Mouse (Mus musculus): ENCODE measurements at regions not wholly inside any gene's neighbourhood (a gene's known extent, or its start where the extent isn't known, plus 50 kb on each side); places are given as distances from the start of the nearest gene placed in this dataset.

- Histone ChIP-seq H3K27ac (replicated peaks) (no peak overlapping the region), H3K36me3 (replicated peaks) (no peaks in the 10 kb centered on the region), H3K4me1 (peaks cover 7% of the 10 kb centered on the region; the same call in 1 of the 2 replicates), H3K4me3 (no peak overlapping the region), H3K9me3 (no peaks in the 10 kb centered on the region), H3K27me3 (replicated peaks; ENCODE audit: low read depth, poor library complexity, severe bottlenecking) (no peaks in the 10 kb centered on the region)
- WGBS = 43% methylated on average over 1 of the region's 1 CpGs
- DNase-seq (ENCODE audit: low spot score) = no peak
Measured at GRCm38 (mm10) chr15:57187840-57188457, 289.5 kb downstream of the Slc22a22 start.

GRCm38 (mm10) chr15:57179138-57179537, 298.3 kb downstream of the Slc22a22 start:
- 57% methylated on average over 1 of the region's 1 CpGs for WGBS
- H3K27ac ChIP-seq (replicated peaks) = no peak overlapping the region
- H3K4me3 ChIP-seq = no peak overlapping the region
- no peaks in the 10 kb centered on the region for H3K27me3 ChIP-seq (replicated peaks; ENCODE audit: low read depth, poor library complexity, severe bottlenecking)
- H3K36me3 ChIP-seq (replicated peaks) = no peaks in the 10 kb centered on the region
- no peak for DNase-seq (ENCODE audit: low spot score)
- no peaks in the 10 kb centered on the region for H3K4me1 ChIP-seq
- no peaks in the 10 kb centered on the region for H3K9me3 ChIP-seq

GRCm38 (mm10) chr15:57172723-57173122, 304.7 kb downstream of the Slc22a22 start:
- 0 out of 2 replicates have a peak overlapping the region, but pooled peaks have one; percentile 59 for H3K27ac ChIP-seq (replicated peaks)
- no peak for DNase-seq (ENCODE audit: low spot score)
- WGBS = 22% methylated on average over 5 of the region's 5 CpGs

GRCm38 (mm10) chr15:57162401-57163343, 314.8 kb downstream of the Slc22a22 start:
- no peaks in the 10 kb centered on the region for H3K36me3 ChIP-seq (replicated peaks)
- H3K27me3 ChIP-seq (replicated peaks; ENCODE audit: low read depth, poor library complexity, severe bottlenecking) = no peaks in the 10 kb centered on the region
- peaks cover 11% of the 10 kb centered on the region for H3K4me1 ChIP-seq
- peak; percentile 45 for DNase-seq (ENCODE audit: low spot score)
- H3K27ac ChIP-seq (replicated peaks) = peak overlapping the region; percentile 66
- no peak overlapping the region for H3K4me3 ChIP-seq
- H3K9me3 ChIP-seq = no peaks in the 10 kb centered on the region
- 23% methylated on average over 12 of the region's 12 CpGs for WGBS

More at GRCm38 (mm10) chr15:57172723-57173122, 304.7 kb downstream of the Slc22a22 start:
- Histone ChIP-seq H3K4me3 (no peak overlapping the region), H3K36me3 (replicated peaks) (no peaks in the 10 kb centered on the region), H3K4me1 (peaks cover 12% of the 10 kb centered on the region), H3K9me3 (no peaks in the 10 kb centered on the region), H3K27me3 (replicated peaks; ENCODE audit: low read depth, poor library complexity, severe bottlenecking) (no peaks in the 10 kb centered on the region)

GRCm38 (mm10) chr15:57140130-57140750, 337.2 kb downstream of the Slc22a22 start:
- Histone ChIP-seq H3K27me3 (replicated peaks; ENCODE audit: low read depth, poor library complexity, severe bottlenecking) (no peaks in the 10 kb centered on the region), H3K4me1 (peaks cover 7% of the 10 kb centered on the region), H3K4me3 (no peak overlapping the region), H3K36me3 (replicated peaks) (no peaks in the 10 kb centered on the region), H3K9me3 (no peaks in the 10 kb centered on the region), H3K27ac (replicated peaks) (no peak overlapping the region)
- 25% methylated on average over 9 of the region's 9 CpGs for whole genome bisulfite sequencing
- DNase-seq (ENCODE audit: low spot score) = peak; percentile 61

GRCm38 (mm10) chr15:57104711-57105110, 372.7 kb downstream of the Slc22a22 start:
- no peaks in the 10 kb centered on the region for H3K4me1 ChIP-seq
- WGBS = 91% methylated on average over 3 of the region's 3 CpGs
- no peak overlapping the region for H3K27ac ChIP-seq (replicated peaks)
- no peak for DNase-seq (ENCODE audit: low spot score)
- H3K36me3 ChIP-seq (replicated peaks) = no peaks in the 10 kb centered on the region
- H3K4me3 ChIP-seq = no peak overlapping the region
- no peaks in the 10 kb centered on the region for H3K27me3 ChIP-seq (replicated peaks; ENCODE audit: low read depth, poor library complexity, severe bottlenecking)
- no peaks in the 10 kb centered on the region for H3K9me3 ChIP-seq

- H3K27ac ChIP-seq (replicated peaks) = no peak overlapping the region
- no peak for DNase-seq (ENCODE audit: low spot score)
- 80% methylated on average over 2 of the region's 2 CpGs for WGBS
Measured at GRCm38 (mm10) chr15:57097309-57097708, 380.1 kb downstream of the Slc22a22 start.

GRCm38 (mm10) chr15:57079806-57080205, 397.6 kb downstream of the Slc22a22 start:
- Histone ChIP-seq H3K9me3 (no peaks in the 10 kb centered on the region), H3K4me3 (no peak overlapping the region), H3K27me3 (replicated peaks; ENCODE audit: low read depth, poor library complexity, severe bottlenecking) (no peaks in the 10 kb centered on the region), H3K27ac (replicated peaks) (no peak overlapping the region), H3K36me3 (replicated peaks) (no peaks in the 10 kb centered on the region), H3K4me1 (no peaks in the 10 kb centered on the region)
- DNase-seq (ENCODE audit: low spot score) = no peak

More at GRCm38 (mm10) chr15:57097309-57097708, 380.1 kb downstream of the Slc22a22 start:
- no peak overlapping the region for H3K4me3 ChIP-seq
- no peaks in the 10 kb centered on the region for H3K9me3 ChIP-seq
- no peaks in the 10 kb centered on the region for H3K27me3 ChIP-seq (replicated peaks; ENCODE audit: low read depth, poor library complexity, severe bottlenecking)
- no peaks in the 10 kb centered on the region for H3K36me3 ChIP-seq (replicated peaks)
- H3K4me1 ChIP-seq = no peaks in the 10 kb centered on the region

GRCm38 (mm10) chr15:57073776-57074175, 403.6 kb downstream of the Slc22a22 start:
- Histone ChIP-seq H3K4me3 (no peak overlapping the region), H3K36me3 (replicated peaks) (no peaks in the 10 kb centered on the region), H3K27ac (replicated peaks) (no peak overlapping the region), H3K9me3 (no peaks in the 10 kb centered on the region), H3K4me1 (no peaks in the 10 kb centered on the region), H3K27me3 (replicated peaks; ENCODE audit: low read depth, poor library complexity, severe bottlenecking) (no peaks in the 10 kb centered on the region)
- DNase-seq (ENCODE audit: low spot score) = no peak
- WGBS = 83% methylated on average over 4 of the region's 4 CpGs

- H3K36me3 ChIP-seq (replicated peaks) = no peaks in the 10 kb centered on the region
- DNase-seq (ENCODE audit: low spot score) = no peak
- H3K4me1 ChIP-seq = no peaks in the 10 kb centered on the region
- H3K27me3 ChIP-seq (replicated peaks; ENCODE audit: low read depth, poor library complexity, severe bottlenecking) = no peaks in the 10 kb centered on the region
- no peak overlapping the region for H3K27ac ChIP-seq (replicated peaks)
- no peak overlapping the region for H3K4me3 ChIP-seq
- 86% methylated on average over 2 of the region's 2 CpGs for WGBS
- H3K9me3 ChIP-seq = no peaks in the 10 kb centered on the region
Measured at GRCm38 (mm10) chr15:57061502-57061901, 415.9 kb downstream of the Slc22a22 start.

GRCm38 (mm10) chr15:57059550-57060195, 417.8 kb downstream of the Slc22a22 start:
- H3K4me3 ChIP-seq = no peak overlapping the region
- no peak overlapping the region for H3K27ac ChIP-seq (replicated peaks)
- WGBS = 85% methylated on average over 1 of the region's 1 CpGs
- no peak for DNase-seq (ENCODE audit: low spot score)
- no peaks in the 10 kb centered on the region for H3K9me3 ChIP-seq
- no peaks in the 10 kb centered on the region for H3K27me3 ChIP-seq (replicated peaks; ENCODE audit: low read depth, poor library complexity, severe bottlenecking)
- no peaks in the 10 kb centered on the region for H3K4me1 ChIP-seq
- no peaks in the 10 kb centered on the region for H3K36me3 ChIP-seq (replicated peaks)

GRCm38 (mm10) chr15:57052287-57052686, 425.1 kb downstream of the Slc22a22 start:
- Histone ChIP-seq H3K4me1 (peaks cover 10% of the 10 kb centered on the region; the same call in 1 of the 2 replicates), H3K27me3 (replicated peaks; ENCODE audit: low read depth, poor library complexity, severe bottlenecking) (no peaks in the 10 kb centered on the region), H3K36me3 (replicated peaks) (no peaks in the 10 kb centered on the region), H3K27ac (replicated peaks) (no peak overlapping the region), H3K9me3 (no peaks in the 10 kb centered on the region), H3K4me3 (no peak overlapping the region)
- WGBS = 85% methylated on average over 1 of the region's 1 CpGs
- no peak for DNase-seq (ENCODE audit: low spot score)
